ENCODE assay signal across 1 mouse cellular context in the genomic region with DNA sequence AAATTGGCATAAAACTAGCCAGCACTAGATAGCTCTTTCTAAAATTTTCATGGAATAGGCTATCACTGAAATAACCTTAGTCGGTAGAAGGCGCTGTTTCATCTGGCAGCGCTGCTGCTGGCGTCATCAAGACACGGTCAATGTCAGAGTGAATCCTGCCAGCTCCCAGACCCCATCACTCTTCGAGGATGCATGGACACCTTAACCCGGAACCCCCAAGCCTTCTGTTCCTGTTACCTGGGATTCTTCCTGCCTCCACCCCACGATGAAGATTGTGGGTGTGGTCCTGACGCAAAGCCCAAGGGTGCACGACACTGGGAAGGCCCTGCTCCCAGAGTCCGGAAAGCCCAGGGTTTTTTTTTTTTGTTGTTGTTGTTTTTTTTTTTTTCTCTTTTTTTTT.
TF ChIP-seq lines count a peak whose summit lies in the region.

No protein-coding gene starts in this region.

TF ChIP-seq in CH12.LX, 34 proteins besides CTCF, POLR2A, EP300 and RAD21 (continued from another document):
- TF ChIP-seq HCFC1 (IDR thresholded peaks at IDR 0.05; ENCODE audit: low read depth, low read length) (no peak), CHD2 (IDR thresholded peaks at IDR 0.05; ENCODE audit: low read length) (no peak), MAX (IDR thresholded peaks at IDR 0.05; ENCODE audit: low read length) (0 out of 2 replicates have a peak, but pooled peaks have one; percentile 21), BHLHE40 (IDR thresholded peaks at IDR 0.05; ENCODE audit: low read depth, low read length) (no peak), RCOR1 (conservative IDR thresholded peaks at IDR 0.05; ENCODE audit: low read depth, low read length) (no peak), NRF1 (IDR thresholded peaks at IDR 0.05; ENCODE audit: low read depth, low read length) (0 out of 2 replicates have a peak, but pooled peaks have one; percentile 17), ZMIZ1 (IDR thresholded peaks at IDR 0.05; ENCODE audit: low read depth, low read length) (no peak), TCF12 (IDR thresholded peaks at IDR 0.05; ENCODE audit: low read depth, low read length) (peak; percentile 33; the same call in 1 of the 2 replicates), SIN3A (IDR thresholded peaks at IDR 0.05; ENCODE audit: low read length) (peak; percentile 69; the same call in 1 of the 2 replicates), JUN (IDR thresholded peaks at IDR 0.05; ENCODE audit: insufficient read depth, low read depth, low read length) (peak; percentile 61), E2F4 (IDR thresholded peaks at IDR 0.05; ENCODE audit: insufficient replicate concordance, low read depth, low read length) (no peak), SMC3 (IDR thresholded peaks at IDR 0.05; ENCODE audit: low read depth, low read length) (peak; percentile 85), MXI1 (IDR thresholded peaks at IDR 0.05; ENCODE audit: low read depth, low read length) (0 out of 2 replicates have a peak, but pooled peaks have one; percentile 47), ELF1 (IDR thresholded peaks at IDR 0.05; ENCODE audit: low read depth, low read length) (peak; percentile 68), ETS1 (conservative IDR thresholded peaks at IDR 0.05; ENCODE audit: low read depth, low read length) (no peak), UBTF (IDR thresholded peaks at IDR 0.05; ENCODE audit: low read depth, low read length) (no peak), TBP (conservative IDR thresholded peaks at IDR 0.05; ENCODE audit: low read depth, low read length) (no peak), ZNF384 (IDR thresholded peaks at IDR 0.05; ENCODE audit: low read depth, low read length) (peak; percentile 95)
TF ChIP-seq in CH12.LX: peak in this region for 13.
